Mouse (Mus musculus) intestine, postnatal 0 days (tissue): ENCODE data around the gene Sim1. TPM values are rescaled to one million over a fixed set of nuclear protein-coding genes. Genes with fewer than 3 reads are reported as not detected.

Experiments
- ATAC-seq: fragments of 200-750 bp; cut with Nextera tagmentation; 2 replicates; pipeline ENCODE4 v1.8.0; 2017; ENCODE audit warnings: mild to moderate bottlenecking, moderate TSS enrichment, moderate library complexity
- H3K27ac ChIP-seq: fragments of 300-500 bp; sonication (generic); 2 replicates; pipeline ENCODE4 v1.5.1; 2014; ENCODE audit warnings: mild to moderate bottlenecking, low read depth, low read length, moderate library complexity
- H3K27me3 ChIP-seq: fragments of 300-500 bp; sonication (generic); replicated peaks from 2 replicates; pipeline ENCODE4 v1.6.1; 2014; ENCODE audit warnings: low read length, mixed read lengths; ENCODE audit not compliant: control insufficient read depth, insufficient read depth
- H3K36me3 ChIP-seq: fragments of 300-500 bp; sonication (generic); 2 replicates; pipeline ENCODE4 v1.6.1; 2014; ENCODE audit warnings: mild to moderate bottlenecking, moderate library complexity; ENCODE audit not compliant: control insufficient read depth, insufficient read depth
- H3K4me1 ChIP-seq: fragments of 300-500 bp; sonication (generic); replicated peaks from 2 replicates; pipeline ENCODE4 v1.6.1; 2014; ENCODE audit warnings: antibody characterized with exemption, low read length, mixed read lengths; ENCODE audit not compliant: control insufficient read depth, insufficient read depth
- H3K4me2 ChIP-seq: fragments of 300-500 bp; sonication (generic); replicated peaks from 2 replicates; pipeline ENCODE4 v1.6.1; 2014; ENCODE audit warnings: low read depth, mild to moderate bottlenecking, moderate library complexity
- H3K4me3 ChIP-seq: fragments of 300-500 bp; sonication (generic); 2 replicates; pipeline ENCODE4 v1.5.1; 2014; ENCODE audit warnings: low read depth, low read length
- H3K9ac ChIP-seq: fragments of 300-500 bp; sonication (generic); 2 replicates; pipeline ENCODE4 v1.6.1; 2014; ENCODE audit warnings: mild to moderate bottlenecking, low read depth, low read length
- H3K9me3 ChIP-seq: fragments of 300-500 bp; sonication (generic); 2 replicates; pipeline ENCODE4 v1.6.1; 2016; ENCODE audit warnings: mixed run types; ENCODE audit not compliant: control insufficient read depth
- CTCF ChIP-seq: sonication (generic); IDR thresholded peaks from 2 replicates; pipeline ENCODE4 v1.5.1; 2016; ENCODE audit warnings: low read depth, mild to moderate bottlenecking, control low read depth, antibody characterized with exemption, moderate library complexity
- WGBS: fragments of 180-500 bp; shearing (Covaris S2); extraction: QIAGEN DNeasy Blood & Tissue Kit; methylation state at CpG from one replicate; pipeline ENCODE4 v1.1.7; 2014; 5-methylcytosine and 5-hydroxymethylcytosine counted together
- polyA plus RNA-seq: library from polyadenylated mRNA; unstranded; fragments of >200 nt; fragmentation: Nextera tagmentation; extraction: Ambion mirVana; gene quantifications from 2 replicates; pipeline ENCODE4 v1.2.1, GENCODE M21; 2015

The Sim1 gene
- polyA plus RNA-seq, 1 experiment from 2014 or later, result not detected

- Histone ChIP-seq H3K4me3 (no peak overlapping the region), H3K27ac (no peak overlapping the region), H3K4me2 (no peak overlapping the region), H3K27me3 (peaks cover 67% of the 10 kb centered on the region), H3K9me3 (no peaks in the 10 kb centered on the region), H3K4me1 (0 out of 2 replicates have a peak, but pooled peaks cover 3% of the 10 kb centered on the region), H3K9ac (no peak overlapping the region), H3K36me3 (no peaks in the 10 kb centered on the region)
- no peak for TF ChIP-seq CTCF
- ATAC-seq, result no peak
- 20% methylated on average over 6 of the region's 6 CpGs for WGBS
Measured at GRCm38 (mm10) chr10:50890621-50891020, 3.9 kb upstream of the Sim1 start.

DNA sequence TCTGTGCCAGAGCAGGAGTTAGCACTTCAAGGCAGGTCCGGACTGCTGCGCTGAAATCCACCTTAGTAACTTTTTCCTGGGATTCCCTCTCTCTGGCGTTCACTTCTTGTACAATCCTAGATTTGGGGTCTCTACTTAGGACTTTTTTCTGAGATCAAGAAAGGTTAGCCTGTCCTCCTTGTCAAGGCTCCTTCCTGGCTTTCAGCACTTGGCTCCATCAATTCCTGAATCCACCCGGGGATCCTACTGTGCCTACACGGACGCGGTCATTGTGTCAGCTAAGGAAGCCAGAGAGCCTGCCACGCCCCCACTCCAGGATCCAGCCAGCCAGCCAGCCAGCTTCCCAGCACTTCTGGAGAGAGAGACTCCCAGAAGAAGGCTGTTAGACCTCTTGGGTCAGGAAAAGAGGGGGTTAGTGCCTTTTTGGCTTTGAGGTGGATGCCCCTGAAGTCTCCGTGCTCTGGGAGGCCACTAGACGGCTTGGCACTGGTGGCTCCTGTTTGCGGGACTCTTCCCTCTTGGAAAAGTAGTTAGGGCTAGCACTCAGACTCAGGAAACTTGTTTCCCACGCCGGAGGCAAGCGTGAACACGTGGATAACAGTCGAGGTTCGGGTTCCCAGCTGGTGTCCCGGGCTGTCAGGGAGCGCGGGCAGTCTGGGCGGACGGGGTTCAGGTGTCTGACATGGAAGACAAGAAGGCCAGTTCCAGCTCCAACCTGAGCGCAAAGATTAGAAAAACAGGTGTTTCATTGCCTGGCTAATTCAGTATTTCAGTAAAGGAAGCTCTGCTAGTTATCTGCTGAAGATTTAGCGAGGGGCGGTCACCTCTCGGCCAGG is 2.5 kb upstream of the Sim1 start:
- no peak for ATAC-seq
- Histone ChIP-seq H3K4me2 (no peak overlapping the region), H3K9me3 (no peaks in the 10 kb centered on the region), H3K9ac (no peak overlapping the region), H3K36me3 (no peaks in the 10 kb centered on the region), H3K4me1 (0 out of 2 replicates have a peak, but pooled peaks cover 3% of the 10 kb centered on the region), H3K4me3 (no peak overlapping the region), H3K27ac (no peak overlapping the region), H3K27me3 (peaks cover 82% of the 10 kb centered on the region)
- WGBS, result 2% methylated on average over 26 of the region's 26 CpGs
- TF ChIP-seq CTCF, result no peak

GRCm38 (mm10) chr10:50892751-50893320 is 1.7 kb upstream of the Sim1 start:
- WGBS, result 3% methylated on average over 15 of the region's 15 CpGs
- no peak overlapping the region for H3K4me3 ChIP-seq

GRCm38 (mm10) chr10:50893546-50893945 is 1.0 kb upstream of the Sim1 start:
- no peak for ATAC-seq
- Histone ChIP-seq H3K4me1 (0 out of 2 replicates have a peak, but pooled peaks cover 3% of the 10 kb centered on the region), H3K9me3 (no peaks in the 10 kb centered on the region), H3K36me3 (no peaks in the 10 kb centered on the region), H3K9ac (no peak overlapping the region), H3K4me2 (no peak overlapping the region), H3K27ac (no peak overlapping the region), H3K27me3 (peaks cover 96% of the 10 kb centered on the region), H3K4me3 (peak overlapping the region; percentile 41; the same call in 1 of the 2 replicates)
- no peak for TF ChIP-seq CTCF
- WGBS, result 7% methylated on average over 10 of the region's 10 CpGs

More at GRCm38 (mm10) chr10:50892751-50893320, 1.7 kb upstream of the Sim1 start:
- TF ChIP-seq CTCF, result no peak
- Histone ChIP-seq H3K9me3 (no peaks in the 10 kb centered on the region), H3K36me3 (no peaks in the 10 kb centered on the region), H3K4me2 (no peak overlapping the region), H3K4me1 (0 out of 2 replicates have a peak, but pooled peaks cover 3% of the 10 kb centered on the region), H3K27ac (no peak overlapping the region), H3K27me3 (peaks cover 89% of the 10 kb centered on the region), H3K9ac (no peak overlapping the region)
- no peak for ATAC-seq

- Histone ChIP-seq H3K9me3 (no peaks in the 10 kb centered on the region), H3K27ac (no peak overlapping the region), H3K36me3 (no peaks in the 10 kb centered on the region), H3K4me2 (peak overlapping the region; percentile 66), H3K4me3 (peak overlapping the region; percentile 41), H3K27me3 (peaks cover 99% of the 10 kb centered on the region), H3K4me1 (0 out of 2 replicates have a peak, but pooled peaks cover 3% of the 10 kb centered on the region), H3K9ac (no peak overlapping the region)
- ATAC-seq, result no peak
- TF ChIP-seq CTCF, result no peak
- under 1% methylated on average over 44 of the region's 44 CpGs for WGBS
Measured at GRCm38 (mm10) chr10:50895091-50895790, 687 bp downstream of the Sim1 start.
